18 mouse cellular contexts compared by ENCODE assay signal in the genomic region with DNA sequence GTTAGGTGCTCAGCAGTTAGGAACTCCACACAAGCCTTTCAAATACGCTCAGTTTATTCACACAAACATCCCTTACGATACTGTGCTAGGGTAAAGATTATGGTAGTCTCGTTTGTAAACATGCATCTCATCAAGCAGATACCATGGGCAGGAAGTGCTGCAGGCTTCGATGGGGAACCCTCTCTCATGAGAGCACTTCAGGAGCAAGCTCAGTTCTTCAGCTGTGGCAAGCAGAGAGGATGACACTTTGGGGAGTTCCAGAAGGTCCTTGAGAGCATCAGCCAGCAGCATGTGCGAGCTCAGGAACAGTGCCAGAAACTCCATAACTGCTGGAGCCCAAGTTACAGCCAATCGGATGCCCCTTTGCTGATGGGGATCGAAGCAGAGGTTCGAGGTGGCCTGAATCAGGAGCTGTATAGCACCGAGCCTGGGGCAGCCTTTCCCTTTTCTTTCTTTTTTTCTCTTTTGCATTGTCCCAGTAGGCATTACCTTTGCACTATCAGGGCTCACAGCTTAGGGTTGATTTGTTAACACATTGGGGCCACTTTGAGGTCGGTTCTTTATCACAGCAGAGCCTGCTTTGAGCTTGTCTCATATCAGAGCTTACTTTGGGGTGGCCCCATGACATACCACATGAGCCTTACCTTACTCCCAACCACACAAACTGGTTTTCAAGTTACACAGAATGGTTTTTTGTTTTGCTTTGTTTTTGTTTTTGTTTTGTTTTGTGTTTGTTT. TPM values are rescaled to one million over a fixed set of nuclear protein-coding genes. Genes with fewer than 3 reads are reported as not detected.
A peak's percentile ranks its signal among the peaks of the same experiment; 100 is the strongest.
DNase-seq lines count a peak whose midpoint lies in the region; ATAC-seq lines count a peak whose summit lies in the region.
"Had no signal": no experiment of that assay in that cellular context is flagged by ENCODE, and none has a peak within 500 bp of the region (broad histone marks: within the 10 kb centered on the region; RNA-seq: fewer than 3 reads in every experiment).

No protein-coding gene starts in this region.

- DNase-seq in frontal cortex, postnatal 10 days (ENCODE audit: low spot score in 2 of 2), result no peak
- no peak for DNase-seq in intestine, embryonic 14.5 days (ENCODE audit: low spot score)
- DNase-seq in adrenal gland, adult 18-20 months (ENCODE audit: low spot score in 2 of 2), result no peak
- DNase-seq in Muller cell, postnatal 12 days (ENCODE audit: inconsistent ontology term), result no peak
- DNase-seq in urinary bladder, postnatal 25 days (ENCODE audit: low spot score), result no peak
- DNase-seq: adrenal gland, adult 8-10 months; cerebellum, postnatal 14 days; gastrocnemius, postnatal 36 days; kidney, adult 8-10 months; kidney, postnatal 4 days; spleen, adult 18-20 months had no signal

- 70% methylated on average over 10 of the region's 10 CpGs for WGBS in intestine, embryonic 14.5 days
- 28% methylated on average over 10 of the region's 10 CpGs for WGBS in liver, embryonic 15.5 days (ENCODE audit: insufficient replicate concordance)

- H3K4me2 ChIP-seq in intestine, embryonic 14.5 days (ENCODE audit: low read length), result no peak overlapping the region
- peak overlapping the region; percentile 60 for H3K4me2 ChIP-seq in liver, embryonic 15.5 days
- H3K4me2 ChIP-seq: heart, embryonic 12.5 days; limb, embryonic 13.5 days had no signal

- H3K27ac ChIP-seq in intestine, embryonic 14.5 days (ENCODE audit: low read depth), result no peak overlapping the region
- H3K27ac ChIP-seq in liver, embryonic 15.5 days (replicated peaks), result peak overlapping the region; percentile 84
- H3K27ac ChIP-seq: forebrain, embryonic 10.5 days; limb, embryonic 13.5 days had no signal

- no peak overlapping the region for H3K9ac ChIP-seq in intestine, embryonic 14.5 days (ENCODE audit: low read length)
- H3K9ac ChIP-seq in liver, embryonic 15.5 days, result no peak overlapping the region
- H3K9ac ChIP-seq: heart, embryonic 12.5 days; limb, embryonic 13.5 days had no signal

- H3K4me1 ChIP-seq in intestine, embryonic 14.5 days (replicated peaks; ENCODE audit: control insufficient read depth, insufficient read depth, low read length), result no peaks in the 10 kb centered on the region
- H3K4me1 ChIP-seq in liver, embryonic 15.5 days (replicated peaks), result peaks cover 29% of the 10 kb centered on the region

- no peaks in the 10 kb centered on the region for H3K27me3 ChIP-seq in intestine, embryonic 14.5 days (replicated peaks; ENCODE audit: control insufficient read depth, insufficient read depth, low read length)
- no peaks in the 10 kb centered on the region for H3K27me3 ChIP-seq in liver, embryonic 15.5 days
- H3K27me3 ChIP-seq: heart, embryonic 12.5 days; limb, embryonic 13.5 days had no signal

- H3K4me3 ChIP-seq in intestine, embryonic 14.5 days (ENCODE audit: low read depth, low read length), result no peak overlapping the region
- H3K4me3 ChIP-seq in liver, embryonic 15.5 days (replicated peaks), result peak overlapping the region; percentile 9; the same call in 1 of the 2 replicates
- H3K4me3 ChIP-seq: forebrain, embryonic 10.5 days; heart, embryonic 12.5 days; limb, embryonic 13.5 days had no signal

- no peaks in the 10 kb centered on the region for H3K36me3 ChIP-seq in intestine, embryonic 14.5 days (ENCODE audit: control insufficient read depth, insufficient read depth, low read length)
- no peaks in the 10 kb centered on the region for H3K36me3 ChIP-seq in liver, embryonic 15.5 days (replicated peaks)
- H3K36me3 ChIP-seq: forebrain, embryonic 10.5 days; heart, embryonic 12.5 days; limb, embryonic 13.5 days had no signal

- H3K9me3 ChIP-seq in intestine, embryonic 14.5 days (ENCODE audit: control insufficient read depth, low read length), result no peaks in the 10 kb centered on the region
- H3K9me3 ChIP-seq in liver, embryonic 15.5 days (replicated peaks), result no peaks in the 10 kb centered on the region
- H3K9me3 ChIP-seq: forebrain, embryonic 10.5 days; heart, embryonic 12.5 days had no signal

- peak; percentile 10; the same call in 1 of the 2 replicates for ATAC-seq in frontal cortex, adult (ENCODE audit: low TSS enrichment)
- peak; percentile 49 for ATAC-seq in activated CD4-positive, CD25-positive, alpha-beta regulatory T cell, adult 4 months
- ATAC-seq in intestine, embryonic 14.5 days (replicated peaks; ENCODE audit: low FRiP score, low TSS enrichment, low read depth), result 0 out of 2 replicates have a peak, but pooled peaks have one; percentile 40
- peak; percentile 97 for ATAC-seq in liver, embryonic 15.5 days (ENCODE audit: insufficient read depth)
- ATAC-seq: lung, postnatal 0 days had no signal

RNA-seq across cellular contexts. Expression of a gene that starts 5.7 kb away (rescaled TPM):
- polyA plus RNA-seq in activated CD4-positive, CD25-positive, alpha-beta regulatory T cell, adult 4 months (2017; shearing (Covaris generic)), result 10 to 100 TPM; 15.6 to 19.7 TPM
- 63.7 and 69.6 TPM in 2 replicates for polyA plus RNA-seq in intestine, embryonic 14.5 days (2014; fragmentation: Nextera tagmentation; extraction: Ambion mirVana)
- 14.5 and 19.8 TPM in 2 replicates for polyA plus RNA-seq in liver, embryonic 15.5 days (2015; fragmentation: Nextera tagmentation; extraction: Ambion mirVana)
- 10 to 100 TPM; 23.2 to 37.0 TPM for total RNA-seq in adrenal gland, adult 18-20 months (2021)

Comparison
In these comparisons a context has a peak if more than half of its experiments do, and no peak if none do; other contexts are left out.
1. ATAC-seq: peak in every context shown above with its lines; median percentile 97 in liver, embryonic 15.5 days; 49 in activated CD4-positive, CD25-positive, alpha-beta regulatory T cell, adult 4 months; 40 in intestine, embryonic 14.5 days; 10 in frontal cortex, adult.